Mouse (Mus musculus) testis, adult 2 months (tissue): ENCODE data around the gene Slc16a9. TPM values are rescaled to one million over a fixed set of nuclear protein-coding genes. Genes with fewer than 3 reads are reported as not detected.

Experiments
- H3K27ac ChIP-seq: fragments of 200-500 bp; 2 replicates; pipeline ENCODE4 v1.5.1; 2012; ENCODE audit warnings: low read depth, low read length; ENCODE audit not compliant: control insufficient read depth, insufficient read depth
- H3K27me3 ChIP-seq: fragments of 200-500 bp; 2 replicates; pipeline ENCODE4 v1.6.1; 2012; ENCODE audit warnings: mild to moderate bottlenecking, low read length, moderate library complexity; ENCODE audit not compliant: control insufficient read depth, insufficient read depth
- H3K36me3 ChIP-seq: fragments of 200-500 bp; 2 replicates; pipeline ENCODE4 v1.6.1; 2012; ENCODE audit warnings: mild to moderate bottlenecking, low read length; ENCODE audit not compliant: control insufficient read depth, insufficient read depth
- H3K4me1 ChIP-seq: fragments of 200-500 bp; 2 replicates; pipeline ENCODE4 v1.6.1; 2012; ENCODE audit warnings: low read length; ENCODE audit not compliant: control insufficient read depth, insufficient read depth
- H3K4me3 ChIP-seq: fragments of 200-500 bp; 2 replicates; pipeline ENCODE4 v1.5.1; 2012; ENCODE audit warnings: low read depth, mild to moderate bottlenecking, low read length, moderate library complexity, mixed read lengths; ENCODE audit not compliant: control insufficient read depth
- CTCF ChIP-seq: fragments of 200-500 bp; IDR thresholded peaks from 2 replicates; pipeline ENCODE4 v1.5.1; 2012; ENCODE audit warnings: low read depth, mild to moderate bottlenecking, inconsistent platforms, low read length, moderate library complexity; ENCODE audit not compliant: control insufficient read depth, insufficient read depth, insufficient replicate concordance
- POLR2A ChIP-seq: fragments of 200-500 bp; IDR thresholded peaks from 2 replicates; pipeline ENCODE4 v1.6.1; 2012; ENCODE audit warnings: low read depth, mild to moderate bottlenecking, inconsistent platforms, low read length, moderate library complexity; ENCODE audit not compliant: control insufficient read depth
- polyA plus RNA-seq: library from polyadenylated mRNA; depleted of rRNA; stranded (reverse); fragments of >200 nt; gene quantifications from 2 replicates; pipeline ENCODE4 v1.2.3, GENCODE M21; 2012

The Slc16a9 gene
- polyA plus RNA-seq, 1 experiment: 2.2 TPM

GRCm38 (mm10) chr10:70288406-70289327 lies 43.8 kb downstream of the Slc16a9 start:
- no peak for TF ChIP-seq CTCF
- TF ChIP-seq POLR2A: peak; percentile 47; the same call in 1 of the 2 replicates
- Histone ChIP-seq H3K27ac (no peak overlapping the region; the same call in 1 of the 2 replicates), H3K4me1 (peaks cover 20% of the 10 kb centered on the region), H3K27me3 (no peaks in the 10 kb centered on the region), H3K4me3 (peak overlapping the region; percentile 84), H3K36me3 (no peaks in the 10 kb centered on the region)

- Histone ChIP-seq H3K27ac (peak overlapping the region; percentile 41; the same call in 1 of the 2 replicates), H3K4me1 (peaks cover 15% of the 10 kb centered on the region), H3K27me3 (no peaks in the 10 kb centered on the region), H3K4me3 (peak overlapping the region; percentile 86), H3K36me3 (no peaks in the 10 kb centered on the region)
- TF ChIP-seq CTCF: no peak
- TF ChIP-seq POLR2A: no peak
These were observed 47.1 kb downstream of the Slc16a9 start for GRCm38 (mm10) chr10:70292014-70292413.

- peak overlapping the region; percentile 84 for H3K4me3 ChIP-seq
- peaks cover 7% of the 10 kb centered on the region for H3K4me1 ChIP-seq
- TF ChIP-seq POLR2A (no peak), CTCF (no peak)
- H3K27me3 ChIP-seq: no peaks in the 10 kb centered on the region
- H3K27ac ChIP-seq: no peak overlapping the region
- no peaks in the 10 kb centered on the region for H3K36me3 ChIP-seq
These were observed 49.2 kb downstream of the Slc16a9 start for GRCm38 (mm10) chr10:70294094-70294493.

GRCm38 (mm10) chr10:70296531-70297366 lies 51.8 kb downstream of the Slc16a9 start:
- Histone ChIP-seq H3K4me1 (peaks cover 3% of the 10 kb centered on the region; the same call in 1 of the 2 replicates), H3K4me3 (no peak overlapping the region; the same call in 1 of the 2 replicates), H3K36me3 (no peaks in the 10 kb centered on the region), H3K27ac (no peak overlapping the region), H3K27me3 (no peaks in the 10 kb centered on the region)
- TF ChIP-seq CTCF (peak; percentile 71), POLR2A (no peak)

- no peak for TF ChIP-seq CTCF
- TF ChIP-seq POLR2A: no peak
- Histone ChIP-seq H3K4me3 (no peak overlapping the region), H3K36me3 (no peaks in the 10 kb centered on the region), H3K27ac (no peak overlapping the region), H3K27me3 (no peaks in the 10 kb centered on the region), H3K4me1 (peaks cover 2% of the 10 kb centered on the region; the same call in 1 of the 2 replicates)
These were observed 54.2 kb downstream of the Slc16a9 start for GRCm38 (mm10) chr10:70299118-70299517.

GRCm38 (mm10) chr10:70299653-70300052 lies 54.8 kb downstream of the Slc16a9 start:
- no peak overlapping the region for H3K4me3 ChIP-seq
- no peak for TF ChIP-seq POLR2A
- TF ChIP-seq CTCF: no peak
- H3K4me1 ChIP-seq: peaks cover 3% of the 10 kb centered on the region; the same call in 1 of the 2 replicates

GRCm38 (mm10) chr10:70301190-70301589 lies 56.3 kb downstream of the Slc16a9 start:
- Histone ChIP-seq H3K4me1 (peaks cover 3% of the 10 kb centered on the region; the same call in 1 of the 2 replicates), H3K27ac (no peak overlapping the region), H3K4me3 (no peak overlapping the region), H3K36me3 (no peaks in the 10 kb centered on the region), H3K27me3 (no peaks in the 10 kb centered on the region)
- no peak for TF ChIP-seq CTCF
- TF ChIP-seq POLR2A: no peak

More at GRCm38 (mm10) chr10:70299653-70300052, 54.8 kb downstream of the Slc16a9 start:
- H3K27ac ChIP-seq: no peak overlapping the region
- no peaks in the 10 kb centered on the region for H3K36me3 ChIP-seq
- no peaks in the 10 kb centered on the region for H3K27me3 ChIP-seq
